20 mouse cellular contexts compared by ENCODE assay signal in genomic region chr11:119543816-119544517, GRCm38 (mm10). TPM values are rescaled to one million over a fixed set of nuclear protein-coding genes. Genes with fewer than 3 reads are reported as not detected.
A peak's percentile ranks its signal among the peaks of the same experiment; 100 is the strongest.
DNase-seq lines count a peak whose midpoint lies in the region; ATAC-seq and TF ChIP-seq lines count a peak whose summit lies in the region.
"Had no signal": no experiment of that assay in that cellular context is flagged by ENCODE, and none has a peak within 500 bp of the region (broad histone marks: within the 10 kb centered on the region; RNA-seq: fewer than 3 reads in every experiment).

No protein-coding gene starts in this region.

- intact Hi-C loops in gastrocnemius, adult 2 months (cut with DNase I) = no loop called here

- no peak for ATAC-seq in forebrain, postnatal 0 days
- ATAC-seq in neural tube, embryonic 13.5 days (ENCODE audit: low read depth) = no peak
- no peak for ATAC-seq in megakaryocyte, adult 5-6 weeks (ENCODE audit: poor library complexity, severe bottlenecking)

- H3K27ac ChIP-seq in layer of hippocampus, adult 2 months = peak overlapping the region; percentile 92
- H3K27ac ChIP-seq in forebrain, postnatal 0 days (ENCODE audit: low read depth, low read length) = no peak overlapping the region
- no peak overlapping the region for H3K27ac ChIP-seq in neural tube, embryonic 13.5 days (replicated peaks)
- H3K27ac ChIP-seq in gastrocnemius, adult 2 months = no peak overlapping the region
- H3K27ac ChIP-seq: embryonic facial prominence, embryonic 10.5 days; heart, embryonic 10.5 days; limb, embryonic 10.5 days had no signal

- H3K36me3 ChIP-seq in forebrain, postnatal 0 days (ENCODE audit: insufficient read depth) = no peaks in the 10 kb centered on the region
- H3K36me3 ChIP-seq in neural tube, embryonic 13.5 days = 0 out of 2 replicates have a peak, but pooled peaks cover 3% of the 10 kb centered on the region
- H3K36me3 ChIP-seq: embryonic facial prominence, embryonic 10.5 days; heart, embryonic 10.5 days; limb, embryonic 10.5 days had no signal

- 55% methylated on average over 16 of the region's 16 CpGs for WGBS in forebrain, postnatal 0 days
- 61% methylated on average over 16 of the region's 16 CpGs for WGBS in neural tube, embryonic 13.5 days

- H3K4me2 ChIP-seq in forebrain, postnatal 0 days (ENCODE audit: low read depth) = peak overlapping the region; percentile 99; the same call in 1 of the 2 replicates
- peak overlapping the region; percentile 97 for H3K4me2 ChIP-seq in neural tube, embryonic 13.5 days
- H3K4me2 ChIP-seq: liver, embryonic 11.5 days had no signal

- TF ChIP-seq CTCF in layer of hippocampus, adult 2 months (conservative IDR thresholded peaks at IDR 0.05) = no peak; the same call in 1 of the 2 replicates
- TF ChIP-seq CTCF in forebrain, postnatal 0 days (IDR thresholded peaks at IDR 0.05; ENCODE audit: low read depth) = no peak
- no peak for TF ChIP-seq CTCF in gastrocnemius, adult 2 months (IDR thresholded peaks at IDR 0.05)

- H3K27me3 ChIP-seq in forebrain, postnatal 0 days (ENCODE audit: insufficient read depth, low read length) = 0 out of 2 replicates have a peak, but pooled peaks cover 3% of the 10 kb centered on the region
- H3K27me3 ChIP-seq in neural tube, embryonic 13.5 days = peaks cover 52% of the 10 kb centered on the region

- H3K9me3 ChIP-seq in forebrain, postnatal 0 days (ENCODE audit: low read length) = no peaks in the 10 kb centered on the region
- H3K9me3 ChIP-seq in neural tube, embryonic 13.5 days = no peaks in the 10 kb centered on the region
- H3K9me3 ChIP-seq: embryonic facial prominence, embryonic 10.5 days; heart, embryonic 10.5 days; limb, embryonic 10.5 days had no signal

- peak; percentile 40 for DNase-seq in cerebellum, adult 8-10 months
- no peak for DNase-seq in cerebellum, postnatal 14 days
- DNase-seq in layer of hippocampus, adult 2 months (ENCODE audit: low spot score in 2 of 2) = no peak
- DNase-seq in layer of hippocampus, postnatal 25 days (ENCODE audit: extremely low spot score in 1 of 2, low spot score in 1 of 2) = no peak
- DNase-seq in forebrain, postnatal 0 days = no peak
- no peak for DNase-seq in gastrocnemius, adult 2 months
- DNase-seq: gastrocnemius, postnatal 36 days; heart, postnatal 14 days; lung, adult 2 months; lung, postnatal 4 days; retina, postnatal 1 day; right cerebral cortex, postnatal 4 days; thymus, postnatal 36 days had no signal

- peaks cover 23% of the 10 kb centered on the region for H3K4me1 ChIP-seq in forebrain, postnatal 0 days (ENCODE audit: insufficient read depth)
- H3K4me1 ChIP-seq in neural tube, embryonic 13.5 days (replicated peaks) = peaks cover 76% of the 10 kb centered on the region

- no peak overlapping the region for H3K9ac ChIP-seq in forebrain, postnatal 0 days
- H3K9ac ChIP-seq in neural tube, embryonic 13.5 days = peak overlapping the region; percentile 47

- peak overlapping the region; percentile 93 for H3K4me3 ChIP-seq in layer of hippocampus, adult 2 months
- no peak overlapping the region for H3K4me3 ChIP-seq in forebrain, postnatal 0 days (ENCODE audit: low read depth, low read length)
- H3K4me3 ChIP-seq in neural tube, embryonic 13.5 days = peak overlapping the region; percentile 78
- no peak overlapping the region for H3K4me3 ChIP-seq in gastrocnemius, adult 2 months
- H3K4me3 ChIP-seq: heart, embryonic 10.5 days; limb, embryonic 10.5 days had no signal

RNA-seq across cellular contexts. Expression of gene Nptx1, which starts 3.6 kb away (rescaled TPM):
- total RNA-seq in layer of hippocampus, adult 2 months (2021) = 100 to 1,000 TPM; 475 to 499 TPM
- total RNA-seq in layer of hippocampus, postnatal 25 days (2021) = 100 to 1,000 TPM; 388 to 423 TPM
- total RNA-seq in forebrain, postnatal 0 days (2014; rRNA removed) = 10.0 and 14.2 TPM in 2 replicates
- 5.1 and 6.9 TPM in 2 replicates for polyA plus RNA-seq in forebrain, postnatal 0 days (2015; fragmentation: Nextera tagmentation; extraction: Ambion mirVana)
- polyA plus RNA-seq in neural tube, embryonic 13.5 days (2015; fragmentation: Nextera tagmentation; extraction: Ambion mirVana) = 15.3 and 18.8 TPM in 2 replicates
- total RNA-seq in gastrocnemius, adult 2 months (2021) = not detected
- not detected in 2 replicates for total RNA-seq in megakaryocyte, adult 5-6 weeks (2015)
- not detected in 2 replicates for total RNA-seq in megakaryocyte, adult 5-6 weeks (2017)
- total RNA-seq: neutrophil, adult 5-6 weeks had no signal

RNA-seq across cellular contexts. Expression of gene Endov, which starts 52.8 kb away (rescaled TPM):
- 10 to 100 TPM; 35.8 to 35.9 TPM for total RNA-seq in layer of hippocampus, adult 2 months (2021)
- 10 to 100 TPM; 35.6 to 38.2 TPM for total RNA-seq in layer of hippocampus, postnatal 25 days (2021)
- 35.6 and 42.8 TPM in 2 replicates for total RNA-seq in forebrain, postnatal 0 days (2014; rRNA removed)
- 15.2 and 16.9 TPM in 2 replicates for polyA plus RNA-seq in forebrain, postnatal 0 days (2015; fragmentation: Nextera tagmentation; extraction: Ambion mirVana)
- 15.6 and 17.3 TPM in 2 replicates for polyA plus RNA-seq in neural tube, embryonic 13.5 days (2015; fragmentation: Nextera tagmentation; extraction: Ambion mirVana)
- total RNA-seq in gastrocnemius, adult 2 months (2021) = 1 to 10 TPM; 4.3 to 4.5 TPM
- total RNA-seq in megakaryocyte, adult 5-6 weeks (2015) = 4.5 and 4.7 TPM in 2 replicates
- 5.3 and 5.6 TPM in 2 replicates for total RNA-seq in megakaryocyte, adult 5-6 weeks (2017)

RNA-seq across cellular contexts. Expression of gene Rptor, which starts 58.7 kb away (rescaled TPM):
- 10 to 100 TPM; 62.3 to 66.1 TPM for total RNA-seq in layer of hippocampus, adult 2 months (2021)
- 10 to 100 TPM; 59.7 to 62.9 TPM for total RNA-seq in layer of hippocampus, postnatal 25 days (2021)
- 38.4 and 46.7 TPM in 2 replicates for total RNA-seq in forebrain, postnatal 0 days (2014; rRNA removed)
- 5.0 and 8.0 TPM in 2 replicates for polyA plus RNA-seq in forebrain, postnatal 0 days (2015; fragmentation: Nextera tagmentation; extraction: Ambion mirVana)
- polyA plus RNA-seq in neural tube, embryonic 13.5 days (2015; fragmentation: Nextera tagmentation; extraction: Ambion mirVana) = 9.6 and 11.1 TPM in 2 replicates
- total RNA-seq in gastrocnemius, adult 2 months (2021) = 10 to 100 TPM; 24.9 to 32.5 TPM
- 9.6 and 11.8 TPM in 2 replicates for total RNA-seq in megakaryocyte, adult 5-6 weeks (2015)
- 7.1 and 17.9 TPM in 2 replicates for total RNA-seq in megakaryocyte, adult 5-6 weeks (2017)

Comparison
In these comparisons a context has a peak if more than half of its experiments do, and no peak if none do; other contexts are left out.
1. H3K4me3 ChIP-seq: peak in layer of hippocampus, adult 2 months (single experiment) and neural tube, embryonic 13.5 days (single experiment); none in forebrain, postnatal 0 days (single experiment) and gastrocnemius, adult 2 months (single experiment).
2. RNA of gene Nptx1, which starts 3.6 kb away (total RNA-seq): 475 to 499 TPM in layer of hippocampus, adult 2 months and 388 to 423 TPM in layer of hippocampus, postnatal 25 days; 10.0 to 14.2 TPM in forebrain, postnatal 0 days, not detected in gastrocnemius, adult 2 months and not detected in megakaryocyte, adult 5-6 weeks; every median in the first group is over 10 times any median in the second.